Mouse (Mus musculus) mouse embryonic stem cell (cell line): Measurements from ENCODE around the gene Rps6ka5.

Source experiments
- in situ Hi-C, 2 experiments: fragments of 300-500 bp; cut with MboI; formaldehyde crosslinking; loops; 1 replicate in 1 of 2; 3 replicates in 1 of 2; pipeline ENCODE4 v1.14.3; 2019 to 2020; ENCODE audit warnings: low sequenced_read_pairs in 2 of 2, low pct_unique_long_range_greater_than_20kb in 1 of 2, mixed read lengths in 1 of 2; ENCODE audit not compliant: unreplicated experiment in 1 of 2

Rps6ka5 gene

DNA sequence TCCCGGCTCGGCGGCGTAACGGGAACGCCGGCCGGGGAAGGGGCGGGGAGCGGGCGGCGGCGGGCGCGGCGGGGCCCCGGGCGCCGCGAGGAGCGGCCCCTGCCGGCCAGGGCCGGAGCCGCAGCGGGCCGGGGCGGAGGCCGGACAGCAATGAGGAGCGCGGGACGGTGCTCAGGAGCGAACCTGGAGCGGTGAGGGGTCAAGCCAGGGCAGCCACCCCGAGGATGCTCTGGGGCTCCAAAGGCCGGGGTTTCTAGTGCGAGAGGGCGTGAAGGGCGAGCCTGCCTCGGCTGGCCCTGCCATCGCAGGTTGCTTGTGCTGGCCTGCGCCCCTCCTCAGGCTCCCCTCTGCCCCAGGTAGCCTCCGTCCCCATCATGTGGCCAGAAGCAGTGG, 206.0 kb downstream of the Rps6ka5 start, which contains the start of gene Ttc7b:
Gene Ttc7b, minus strand, starts transcription at position 33 of the 393 bp plus-strand sequence.
- in situ Hi-C loops: no loop called here

DNA sequence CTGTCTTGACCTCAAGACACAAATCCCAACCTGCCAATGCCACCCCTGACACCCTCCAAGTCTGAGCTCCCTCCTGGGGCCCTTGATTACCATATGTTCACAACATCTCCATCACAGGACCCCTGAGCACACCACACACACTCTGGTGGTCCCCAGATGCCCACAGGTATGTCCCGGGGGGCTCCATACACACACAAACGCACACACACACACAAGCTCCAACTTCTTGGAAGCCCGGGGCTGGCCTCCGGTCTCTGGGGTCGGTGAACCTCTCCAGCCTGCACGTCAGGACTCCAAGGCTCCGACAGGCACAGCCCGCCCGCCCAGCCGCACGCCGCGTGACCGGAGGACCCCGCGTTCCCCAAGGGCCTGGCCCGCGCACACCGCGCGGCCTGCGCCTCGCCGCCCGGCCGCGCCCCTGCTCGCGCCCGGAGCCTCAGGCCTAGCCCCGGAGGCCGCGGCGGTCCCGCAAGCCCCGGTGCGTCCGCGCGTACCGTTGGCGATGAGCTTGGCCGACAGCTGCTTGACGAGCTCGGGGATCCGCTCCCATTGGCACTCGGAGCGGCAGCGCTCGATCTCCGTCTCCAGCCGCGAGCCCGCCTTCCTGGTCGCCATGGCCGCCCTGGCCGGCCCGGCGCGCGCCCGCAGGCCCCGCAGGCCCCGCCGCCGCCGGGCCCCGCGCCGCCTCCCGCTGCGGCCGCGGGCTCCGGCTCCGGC, 206.5 kb downstream of the Rps6ka5 start:
- in situ Hi-C loops: no loop called here

DNA sequence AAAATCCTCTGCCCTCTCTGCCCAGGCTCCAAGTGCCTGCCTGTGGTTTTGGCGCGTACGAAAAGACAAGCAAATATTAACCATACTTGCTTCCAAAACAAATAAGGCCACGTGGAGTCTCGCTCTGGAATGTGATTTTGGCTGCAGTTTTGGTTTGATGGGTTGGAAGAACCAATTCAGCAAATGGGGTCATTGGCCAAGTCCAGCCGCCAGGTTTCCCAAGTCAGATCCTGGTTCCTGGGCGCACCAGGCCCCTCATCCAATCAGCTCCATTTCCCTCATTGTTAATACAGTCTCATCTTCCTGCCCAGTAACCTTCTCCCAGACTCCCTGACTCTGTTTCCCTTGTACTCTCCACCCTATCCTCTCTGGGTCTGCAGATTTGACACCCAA, 207.1 kb downstream of the Rps6ka5 start:
- in situ Hi-C loops: no loop called here

DNA sequence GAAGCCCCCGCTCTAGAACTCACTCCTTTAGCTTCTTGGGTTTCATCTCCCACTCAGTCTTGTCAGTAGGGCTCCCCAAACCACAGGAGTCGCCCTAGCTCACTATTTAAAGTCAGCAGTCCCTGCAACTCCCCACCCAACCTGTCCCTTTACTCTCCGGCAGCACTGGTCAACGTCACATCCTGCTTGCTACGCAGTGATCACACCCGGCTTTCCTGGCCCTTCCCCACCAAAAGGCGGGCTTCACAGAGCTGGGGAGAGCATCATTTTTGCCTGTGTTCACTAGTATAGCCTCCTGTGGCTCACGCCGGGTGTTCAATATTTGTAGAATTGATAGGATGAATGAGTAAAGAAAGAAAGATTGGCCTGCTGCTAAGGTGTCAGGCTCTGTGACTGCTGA, 209.4 kb downstream of the Rps6ka5 start:
- in situ Hi-C loops: no loop called here

DNA sequence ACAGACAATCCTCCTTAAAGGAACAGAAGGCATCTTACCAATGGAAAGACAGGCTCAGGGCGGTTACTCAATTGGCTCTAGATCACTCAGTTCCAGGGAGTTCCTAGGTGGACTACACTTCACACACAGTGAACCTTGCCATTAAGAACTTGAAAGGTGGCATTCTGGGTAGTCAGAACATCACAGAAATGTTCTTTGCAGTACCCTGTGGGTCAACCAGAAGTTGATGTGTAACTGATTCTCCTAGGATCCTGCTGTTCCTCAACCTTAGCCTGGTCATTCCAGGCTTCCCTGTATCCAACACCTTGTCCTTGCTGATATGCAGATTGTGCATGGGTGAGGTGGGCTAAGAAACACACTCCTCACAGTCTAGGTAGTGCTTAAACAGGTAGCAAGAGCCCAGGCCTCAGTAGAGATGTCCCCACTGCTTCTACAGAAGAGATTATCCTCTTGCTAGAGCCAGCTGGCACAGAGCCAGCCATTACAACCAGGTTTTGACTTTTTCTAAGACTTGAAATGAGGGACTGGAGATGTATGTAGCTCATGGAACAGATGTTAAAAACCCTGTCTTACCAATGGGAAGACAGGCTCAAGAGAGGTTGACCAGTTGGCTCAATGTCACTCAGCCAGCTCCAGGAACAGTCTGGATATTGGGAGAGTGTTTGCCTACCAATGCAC, 210.5 kb downstream of the Rps6ka5 start:
- in situ Hi-C loops: no loop called here

DNA sequence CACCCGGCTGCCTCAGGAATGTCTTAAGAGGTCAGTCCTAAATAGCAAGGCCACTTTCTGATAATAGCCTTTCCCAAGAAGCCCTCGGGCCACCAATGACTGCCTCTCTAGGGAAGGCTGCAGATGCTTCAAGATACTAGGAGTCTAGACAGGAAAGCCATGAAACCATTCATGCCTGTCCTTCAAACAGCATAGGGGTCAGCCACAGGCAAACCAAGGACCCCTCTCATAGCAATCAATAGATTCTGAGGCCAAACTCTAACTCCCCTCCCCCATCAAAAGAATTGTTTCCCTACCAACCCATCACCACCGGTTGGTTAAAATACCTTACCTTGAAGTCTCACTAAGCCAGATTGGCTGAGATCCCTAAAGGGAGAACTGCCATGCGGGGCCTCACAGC, 211.3 kb downstream of the Rps6ka5 start:
- in situ Hi-C loops: no loop called here

DNA sequence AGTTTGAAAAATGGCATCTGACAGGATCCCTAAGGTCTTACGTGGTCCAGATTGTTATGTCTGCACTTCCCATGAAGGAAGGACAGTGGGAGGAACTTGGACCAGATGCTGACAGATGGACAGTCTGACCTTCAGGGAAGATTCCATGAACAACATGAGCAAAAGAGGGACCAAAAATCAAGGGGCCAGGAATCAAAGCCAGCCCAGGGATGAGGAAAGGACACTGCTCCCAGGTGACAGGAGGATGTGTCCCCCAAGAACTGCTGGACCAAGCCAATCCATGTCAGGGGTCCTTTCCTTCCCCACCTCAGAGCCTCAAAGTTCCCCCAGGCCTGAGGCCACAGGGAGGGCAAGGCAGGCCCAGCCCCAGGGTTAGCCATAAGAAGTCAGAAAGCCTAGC, 212.2 kb downstream of the Rps6ka5 start:
- in situ Hi-C loops: no loop called here

DNA sequence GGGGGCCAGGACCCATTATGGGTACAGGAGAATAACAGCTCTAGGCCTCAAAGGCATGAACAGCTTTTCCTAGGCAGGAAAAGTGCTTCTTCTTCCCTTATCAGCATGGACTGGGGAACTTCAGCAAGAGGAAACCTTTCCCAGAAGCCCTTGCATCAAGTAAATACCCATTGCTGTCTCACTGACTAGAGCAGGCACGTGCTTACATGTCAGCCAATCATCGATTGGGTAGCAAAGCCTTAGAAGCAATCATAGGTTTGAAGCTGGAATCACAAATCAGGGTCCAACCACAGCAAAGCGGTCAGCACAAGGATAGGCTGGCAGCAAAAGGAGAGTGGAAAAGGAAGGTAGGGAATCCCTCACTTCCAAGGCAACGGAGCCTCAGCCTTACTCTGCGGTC, 213.7 kb downstream of the Rps6ka5 start:
- in situ Hi-C loops: no loop called here

DNA sequence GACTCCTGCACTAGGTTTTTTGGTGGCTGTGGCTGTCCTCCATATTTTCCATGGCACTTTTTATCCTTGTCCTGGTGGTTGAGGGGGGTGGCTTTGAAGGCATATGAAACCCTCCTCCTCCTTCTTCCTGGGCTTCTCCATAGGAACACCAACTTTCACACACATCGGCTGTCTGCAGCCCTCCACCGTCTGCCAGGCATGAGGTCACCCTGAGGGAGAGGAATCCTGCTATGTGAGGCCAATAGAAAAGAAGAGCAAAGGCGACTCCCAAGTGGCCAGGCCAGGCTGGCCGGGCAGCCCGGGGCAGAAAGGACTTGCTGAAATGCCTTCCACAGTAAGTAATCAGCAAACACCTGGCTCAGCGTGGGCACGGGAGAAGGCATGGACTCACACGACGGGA, 214.1 kb downstream of the Rps6ka5 start:
- in situ Hi-C loops: no loop called here

DNA sequence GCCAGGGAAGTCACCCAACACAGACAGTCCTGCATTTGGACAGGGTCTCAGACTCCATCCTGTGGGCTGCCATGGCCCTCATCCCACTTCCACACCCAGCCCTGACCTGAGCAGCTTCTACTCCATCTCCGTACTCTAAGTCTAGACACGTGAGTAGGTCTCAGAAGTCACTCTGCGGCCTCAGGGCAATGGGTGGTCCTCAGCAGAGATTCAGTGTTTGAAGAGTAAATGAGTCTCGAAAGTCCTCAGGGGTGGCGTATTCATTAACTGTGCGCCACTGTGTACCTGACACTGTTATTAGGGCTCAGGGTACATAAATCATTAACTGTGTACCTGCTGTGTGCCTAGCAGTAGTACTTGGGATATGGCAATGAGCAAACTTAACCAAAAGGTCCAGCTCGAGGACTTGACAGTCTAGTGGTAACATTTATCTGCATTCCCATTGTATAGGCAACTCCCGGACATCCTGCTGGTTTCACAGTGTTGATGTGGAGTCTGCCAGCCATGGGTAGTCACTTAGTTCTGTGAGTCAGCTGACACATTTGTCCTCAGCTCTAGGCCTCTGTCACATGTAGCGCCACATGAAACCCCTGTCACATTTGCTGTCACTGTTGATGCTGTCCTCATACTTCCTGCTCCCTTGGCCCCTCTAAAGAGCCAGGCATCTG, 217.0 kb downstream of the Rps6ka5 start:
- in situ Hi-C loops: no loop called here

DNA sequence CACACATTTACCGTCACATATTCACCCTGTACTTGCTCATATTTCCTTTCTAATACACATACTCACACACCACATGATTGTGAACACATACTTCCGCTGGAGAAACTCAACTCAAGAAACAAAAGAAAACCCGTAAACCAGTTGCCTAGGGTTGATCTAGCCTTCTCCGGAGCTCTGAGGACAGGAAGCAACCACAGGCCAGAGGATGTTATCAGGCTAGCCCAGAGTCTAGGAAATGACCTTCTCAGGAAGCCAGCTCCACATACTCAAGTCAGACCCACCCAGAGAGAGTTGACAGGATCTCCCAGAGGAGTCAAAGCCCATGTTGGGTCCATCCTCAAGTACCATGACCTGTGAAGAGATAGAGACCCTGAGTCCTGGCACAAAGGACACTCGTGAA, 218.1 kb downstream of the Rps6ka5 start:
- in situ Hi-C loops: no loop called here

DNA sequence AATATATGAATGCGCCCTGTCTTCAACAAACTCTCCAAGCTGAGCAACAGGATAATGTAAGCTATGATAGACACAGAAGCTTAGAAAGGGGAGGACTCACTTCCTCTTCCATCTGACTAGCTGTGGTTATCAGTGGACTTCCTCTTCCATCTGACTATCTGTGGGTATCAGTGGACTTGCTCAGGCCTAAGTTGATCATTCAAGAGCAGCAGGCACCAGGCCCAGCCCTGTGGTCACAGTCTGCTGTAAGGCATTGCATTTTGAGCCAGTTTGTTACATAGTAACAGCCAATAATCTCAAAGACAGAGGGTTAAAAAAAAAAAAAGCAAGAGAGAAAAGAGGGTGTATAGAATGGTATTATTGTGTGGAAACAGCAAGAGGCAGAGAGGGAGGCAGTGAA, 221.3 kb downstream of the Rps6ka5 start:
- in situ Hi-C loops: no loop called here

DNA sequence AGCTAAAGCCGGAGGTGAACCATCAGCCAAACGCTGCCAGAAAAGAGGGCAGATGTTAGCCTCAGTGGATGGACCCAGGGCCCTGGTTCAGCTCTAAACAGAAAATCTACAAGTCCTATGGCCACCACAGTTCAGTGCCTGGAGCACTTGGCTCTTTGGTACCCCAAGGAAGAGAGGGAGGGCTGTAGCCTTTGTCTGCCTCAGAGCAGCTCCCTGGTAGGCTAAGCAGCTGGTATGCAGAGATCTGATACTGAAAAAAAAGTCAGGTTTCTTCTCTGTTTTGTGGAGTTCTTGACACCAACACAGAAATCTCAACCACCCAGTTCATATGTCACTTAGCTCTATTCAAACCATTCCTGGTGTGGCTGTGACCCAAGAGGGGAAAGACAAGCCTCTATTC, 222.2 kb downstream of the Rps6ka5 start:
- in situ Hi-C loops: no loop called here

DNA sequence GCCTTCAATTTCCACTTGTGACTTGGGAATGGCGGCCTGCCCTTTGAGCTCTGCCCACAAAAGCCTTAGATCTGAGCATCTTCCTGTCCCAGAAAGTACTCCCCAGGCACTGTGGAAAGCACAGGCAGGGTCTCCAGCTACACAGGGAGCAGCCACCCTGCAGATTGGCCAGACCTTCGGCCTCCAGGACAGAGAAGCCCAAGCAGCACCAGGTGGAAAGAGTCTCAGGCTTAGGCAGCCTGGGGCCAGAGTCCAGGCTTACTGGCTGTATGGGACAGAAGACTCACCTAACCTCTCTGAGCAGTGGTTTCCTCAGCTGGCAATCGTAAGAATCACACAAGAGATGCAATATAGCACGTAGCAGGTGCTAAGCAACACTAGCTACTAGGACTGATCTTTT, 223.1 kb downstream of the Rps6ka5 start:
- in situ Hi-C loops: no loop called here

DNA sequence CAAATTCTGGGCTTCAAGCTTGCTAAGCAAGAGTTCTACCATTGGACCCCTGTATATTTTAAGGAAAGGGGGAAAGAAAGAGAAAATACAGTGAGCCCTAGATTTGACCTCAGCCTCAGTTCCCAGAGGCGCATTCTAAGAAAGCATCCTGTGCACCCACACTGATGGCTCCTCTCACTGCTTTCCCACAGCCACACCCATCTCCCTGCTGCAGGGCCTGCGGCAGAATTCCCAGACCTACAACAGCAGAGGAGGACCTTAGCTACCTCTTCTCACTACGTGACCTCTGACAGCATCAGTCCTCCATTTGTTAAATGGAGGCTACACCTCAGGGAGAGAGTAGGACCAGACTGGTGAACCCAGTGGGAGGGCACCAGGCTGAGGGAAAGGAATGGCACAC, 224.2 kb downstream of the Rps6ka5 start:
- in situ Hi-C loops: no loop called here

DNA sequence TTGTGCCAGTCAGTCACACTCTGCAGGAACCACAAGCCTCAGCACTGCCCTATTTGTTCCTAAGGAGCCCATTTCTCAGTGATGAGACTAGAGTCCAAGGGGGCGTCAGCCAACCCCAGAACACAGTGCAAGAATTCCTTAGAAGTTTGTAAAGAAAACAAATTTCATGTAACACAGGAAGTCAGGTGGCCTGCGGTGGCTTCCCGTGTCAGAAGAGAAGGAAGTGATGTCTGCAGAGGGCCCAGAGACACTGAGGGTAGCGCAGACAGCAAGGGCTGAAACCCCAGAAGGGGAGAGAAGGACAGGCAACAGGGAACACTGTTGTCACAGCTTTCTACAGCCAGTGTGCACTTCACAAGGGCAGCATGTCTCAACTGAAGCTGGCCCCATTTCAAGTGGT, 225.5 kb downstream of the Rps6ka5 start:
- in situ Hi-C loops: no loop called here

DNA sequence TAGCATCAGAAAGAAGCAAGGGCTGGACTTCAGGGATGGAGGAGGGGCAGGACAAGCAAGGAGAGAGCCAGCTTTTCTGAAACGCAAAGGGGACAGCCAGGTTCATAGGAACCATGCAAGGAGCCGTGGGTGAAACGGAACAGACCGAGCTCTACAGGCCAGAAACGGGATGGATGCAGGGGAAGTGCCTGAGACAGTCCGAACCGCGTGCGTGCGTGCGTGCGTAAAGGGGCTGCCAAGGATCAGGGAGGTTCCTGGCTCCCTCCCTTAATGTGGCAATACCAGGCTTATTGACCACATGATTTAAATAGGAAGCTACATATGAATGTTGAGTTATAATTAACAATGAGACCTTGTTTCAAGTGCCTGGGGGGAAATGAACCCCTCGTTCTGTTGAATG, 227.3 kb downstream of the Rps6ka5 start:
- in situ Hi-C loops: loop anchor here in 1 of 2 experiments (25.0 kb wide), 1 partner anchor 537 kb away; the partner anchor contains the start of gene Kcnk13
